Mouse (Mus musculus): Measurements from ENCODE around the gene Ptprt. TPM values are rescaled to one million over a fixed set of nuclear protein-coding genes. Genes with fewer than 3 reads are reported as not detected.
A peak's percentile ranks its signal among the peaks of the same experiment; 100 is the strongest.

The Ptprt gene
- polyA plus RNA-seq, 1 experiment from 2014 or later, result 0.33 TPM

DNA sequence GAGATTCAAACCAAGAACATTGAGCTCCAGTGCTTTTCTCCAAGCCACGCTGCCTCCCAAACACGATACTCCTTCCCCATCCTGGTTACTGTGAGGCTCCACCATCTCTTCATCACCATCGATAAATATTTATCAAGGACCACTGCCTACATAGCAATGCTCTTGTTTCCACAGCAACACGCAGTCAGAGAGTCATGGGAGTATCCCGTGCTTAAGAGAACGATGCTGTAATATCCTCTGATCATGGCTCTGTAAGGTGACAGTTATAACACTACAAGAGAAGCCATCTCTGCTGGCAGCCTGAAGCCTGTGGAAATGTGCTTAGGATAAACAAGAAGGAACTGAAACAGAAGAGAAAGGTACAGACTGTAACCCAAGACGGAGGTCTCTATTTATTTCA is 3.4 kb downstream of the Ptprt start:
- peaks cover 79% of the 10 kb centered on the region for H3K27me3 ChIP-seq (replicated peaks)
- H3K4me2 ChIP-seq, result no peak overlapping the region
- H3K36me3 ChIP-seq, result no peaks in the 10 kb centered on the region
- no peak overlapping the region for H3K4me3 ChIP-seq
- no peaks in the 10 kb centered on the region for H3K9me3 ChIP-seq
- H3K4me1 ChIP-seq, result peaks cover 21% of the 10 kb centered on the region
- H3K27ac ChIP-seq (replicated peaks), result no peak overlapping the region
- ATAC-seq (ENCODE audit: extremely low read depth, insufficient number of reproducible peaks, low FRiP score, low TSS enrichment), result no peak
- 57% methylated on average over 7 of the region's 7 CpGs for WGBS
- H3K9ac ChIP-seq, result no peak overlapping the region

DNA sequence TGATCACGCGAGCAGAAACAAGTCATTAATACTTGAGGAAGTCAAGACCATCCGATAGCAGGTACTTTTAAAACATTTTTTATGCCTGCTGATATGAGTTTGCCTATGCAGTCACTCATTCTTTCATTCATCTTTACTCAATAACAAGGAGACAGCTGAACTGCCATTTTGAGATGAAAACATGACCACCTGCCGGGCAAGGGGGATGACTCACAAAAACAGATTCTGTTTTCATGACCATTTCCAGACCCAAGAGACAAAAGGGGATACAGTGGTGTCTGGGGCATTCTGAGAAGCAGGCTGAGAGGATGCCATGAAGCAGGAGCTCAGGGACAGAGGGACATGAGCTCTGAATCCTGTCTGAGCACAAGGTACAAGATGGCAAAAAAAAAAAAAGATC is 6.5 kb downstream of the Ptprt start:
- Histone ChIP-seq H3K27ac (replicated peaks) (no peak overlapping the region), H3K9ac (no peak overlapping the region), H3K36me3 (no peaks in the 10 kb centered on the region), H3K4me2 (no peak overlapping the region), H3K4me3 (no peak overlapping the region), H3K9me3 (no peaks in the 10 kb centered on the region), H3K4me1 (peaks cover 3% of the 10 kb centered on the region), H3K27me3 (replicated peaks) (peaks cover 48% of the 10 kb centered on the region)
- ATAC-seq (ENCODE audit: extremely low read depth, insufficient number of reproducible peaks, low FRiP score, low TSS enrichment), result no peak
- 75% methylated on average over 4 of the region's 4 CpGs for WGBS

- Histone ChIP-seq H3K27me3 (replicated peaks) (peaks cover 9% of the 10 kb centered on the region; the same call in 1 of the 2 replicates), H3K36me3 (no peaks in the 10 kb centered on the region), H3K9ac (no peak overlapping the region), H3K4me3 (no peak overlapping the region), H3K4me1 (peaks cover 28% of the 10 kb centered on the region), H3K9me3 (no peaks in the 10 kb centered on the region), H3K4me2 (no peak overlapping the region), H3K27ac (replicated peaks) (no peak overlapping the region)
- no peak for ATAC-seq (ENCODE audit: extremely low read depth, insufficient number of reproducible peaks, low FRiP score, low TSS enrichment)
- 79% methylated on average over 4 of the region's 4 CpGs for WGBS
Measured at GRCm38 (mm10) chr2:162638676-162639075, 22.3 kb downstream of the Ptprt start.

DNA sequence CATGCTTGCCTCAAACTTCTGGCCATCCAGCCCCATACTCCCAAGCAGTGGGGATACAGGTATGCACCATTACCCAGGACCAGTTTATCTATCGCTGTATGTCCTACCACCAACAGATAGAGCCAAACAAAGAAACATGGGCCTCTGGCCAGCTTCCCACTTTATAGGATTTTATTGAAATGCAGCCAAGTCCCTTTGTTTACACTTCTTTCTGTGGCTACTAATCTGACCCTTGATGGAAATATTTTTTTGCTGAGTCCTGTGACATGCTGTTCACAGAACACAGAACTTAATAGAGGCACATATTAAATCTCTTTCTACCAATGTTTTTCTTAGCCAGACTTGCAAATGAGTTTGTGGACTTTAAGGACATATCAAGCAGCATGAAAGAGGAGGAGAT is 23.4 kb downstream of the Ptprt start:
- Histone ChIP-seq H3K36me3 (no peaks in the 10 kb centered on the region), H3K9me3 (no peaks in the 10 kb centered on the region), H3K9ac (no peak overlapping the region), H3K4me1 (peaks cover 28% of the 10 kb centered on the region), H3K4me2 (no peak overlapping the region), H3K4me3 (no peak overlapping the region), H3K27me3 (replicated peaks) (peaks cover 9% of the 10 kb centered on the region; the same call in 1 of the 2 replicates), H3K27ac (replicated peaks) (0 out of 2 replicates have a peak overlapping the region, but pooled peaks have one; percentile 12)
- whole genome bisulfite sequencing, result 29% methylated on average over 1 of the region's 1 CpGs
- ATAC-seq (ENCODE audit: extremely low read depth, insufficient number of reproducible peaks, low FRiP score, low TSS enrichment), result no peak

GRCm38 (mm10) chr2:162636387-162637009 is 24.4 kb downstream of the Ptprt start:
- Histone ChIP-seq H3K4me1 (peaks cover 28% of the 10 kb centered on the region), H3K9me3 (no peaks in the 10 kb centered on the region), H3K36me3 (no peaks in the 10 kb centered on the region), H3K9ac (no peak overlapping the region), H3K27ac (replicated peaks) (no peak overlapping the region), H3K4me2 (no peak overlapping the region), H3K27me3 (replicated peaks) (peaks cover 9% of the 10 kb centered on the region; the same call in 1 of the 2 replicates), H3K4me3 (no peak overlapping the region)
- no peak for ATAC-seq (ENCODE audit: extremely low read depth, insufficient number of reproducible peaks, low FRiP score, low TSS enrichment)
- 38% methylated on average over 9 of the region's 9 CpGs for WGBS

- H3K9ac ChIP-seq, result no peak overlapping the region
- H3K27me3 ChIP-seq (replicated peaks), result peaks cover 9% of the 10 kb centered on the region; the same call in 1 of the 2 replicates
- no peak overlapping the region for H3K4me2 ChIP-seq
- no peak for ATAC-seq (ENCODE audit: extremely low read depth, insufficient number of reproducible peaks, low FRiP score, low TSS enrichment)
- WGBS, result 78% methylated on average over 5 of the region's 5 CpGs
- no peak overlapping the region for H3K27ac ChIP-seq (replicated peaks)
- no peak overlapping the region for H3K4me3 ChIP-seq
- H3K9me3 ChIP-seq, result no peaks in the 10 kb centered on the region
- peaks cover 28% of the 10 kb centered on the region for H3K4me1 ChIP-seq
- H3K36me3 ChIP-seq, result no peaks in the 10 kb centered on the region
Measured at GRCm38 (mm10) chr2:162634901-162635300, 26.0 kb downstream of the Ptprt start.

DNA sequence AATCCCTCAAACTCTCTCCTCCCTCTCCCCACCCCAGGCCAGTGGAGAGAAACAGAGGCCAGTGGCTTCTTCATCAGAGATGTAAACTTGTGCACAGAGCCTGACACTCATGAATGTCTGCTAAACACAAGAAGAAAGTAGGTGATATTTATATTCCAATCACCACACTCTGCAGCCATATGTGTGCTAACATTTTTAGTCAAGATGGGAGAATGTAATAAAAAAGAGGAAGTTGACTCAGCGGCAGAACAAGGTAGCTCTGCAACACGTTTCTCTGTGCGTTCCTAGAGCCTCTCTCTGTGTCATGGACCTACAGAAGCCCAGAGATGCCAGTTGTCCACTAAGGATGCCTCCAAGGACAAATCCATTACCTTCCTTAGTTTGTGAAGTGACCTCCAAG is 34.9 kb downstream of the Ptprt start:
- no peaks in the 10 kb centered on the region for H3K36me3 ChIP-seq
- WGBS, result 85% methylated on average over 3 of the region's 3 CpGs

GRCm38 (mm10) chr2:162624707-162625106 is 36.2 kb downstream of the Ptprt start:
- H3K9me3 ChIP-seq, result no peaks in the 10 kb centered on the region
- no peak overlapping the region for H3K4me2 ChIP-seq
- no peak for ATAC-seq (ENCODE audit: extremely low read depth, insufficient number of reproducible peaks, low FRiP score, low TSS enrichment)
- H3K4me3 ChIP-seq, result no peak overlapping the region
- WGBS, result 88% methylated on average over 3 of the region's 3 CpGs
- H3K27ac ChIP-seq (replicated peaks), result no peak overlapping the region
- no peaks in the 10 kb centered on the region for H3K4me1 ChIP-seq
- H3K36me3 ChIP-seq, result no peaks in the 10 kb centered on the region
- no peaks in the 10 kb centered on the region for H3K27me3 ChIP-seq (replicated peaks)
- H3K9ac ChIP-seq, result no peak overlapping the region

More for the DNA sequence above, 34.9 kb downstream of the Ptprt start:
- Histone ChIP-seq H3K9ac (no peak overlapping the region), H3K4me1 (no peaks in the 10 kb centered on the region), H3K4me2 (no peak overlapping the region), H3K4me3 (no peak overlapping the region), H3K9me3 (no peaks in the 10 kb centered on the region), H3K27ac (replicated peaks) (no peak overlapping the region), H3K27me3 (replicated peaks) (no peaks in the 10 kb centered on the region)
- ATAC-seq (ENCODE audit: extremely low read depth, insufficient number of reproducible peaks, low FRiP score, low TSS enrichment), result no peak

DNA sequence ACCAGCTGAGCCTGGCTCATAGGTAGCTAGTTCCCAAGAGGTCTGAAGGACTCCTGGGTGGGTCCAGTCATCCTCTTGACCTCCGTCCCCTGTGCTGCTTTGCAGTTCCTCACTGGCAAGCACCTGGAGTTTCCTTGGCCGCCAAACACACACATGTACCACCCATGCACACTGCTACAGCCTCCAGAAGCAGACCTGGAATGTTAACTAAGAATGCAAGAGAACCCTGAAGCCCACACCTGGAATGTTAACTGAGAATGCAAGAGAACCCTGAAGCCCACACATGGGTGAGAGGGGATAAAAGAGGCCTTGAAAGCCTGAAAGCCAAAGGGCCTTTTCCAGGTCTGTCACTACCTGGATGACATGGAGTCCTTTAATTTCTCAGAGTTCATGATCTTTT is 46.7 kb downstream of the Ptprt start:
- 61% methylated on average over 2 of the region's 2 CpGs for WGBS
- H3K27ac ChIP-seq (replicated peaks), result no peak overlapping the region
- H3K27me3 ChIP-seq (replicated peaks), result no peaks in the 10 kb centered on the region
- no peak overlapping the region for H3K4me3 ChIP-seq
- no peaks in the 10 kb centered on the region for H3K36me3 ChIP-seq
- H3K9me3 ChIP-seq, result no peaks in the 10 kb centered on the region
- H3K4me1 ChIP-seq, result no peaks in the 10 kb centered on the region
- ATAC-seq (ENCODE audit: extremely low read depth, insufficient number of reproducible peaks, low FRiP score, low TSS enrichment), result no peak
- no peak overlapping the region for H3K4me2 ChIP-seq
- no peak overlapping the region for H3K9ac ChIP-seq

DNA sequence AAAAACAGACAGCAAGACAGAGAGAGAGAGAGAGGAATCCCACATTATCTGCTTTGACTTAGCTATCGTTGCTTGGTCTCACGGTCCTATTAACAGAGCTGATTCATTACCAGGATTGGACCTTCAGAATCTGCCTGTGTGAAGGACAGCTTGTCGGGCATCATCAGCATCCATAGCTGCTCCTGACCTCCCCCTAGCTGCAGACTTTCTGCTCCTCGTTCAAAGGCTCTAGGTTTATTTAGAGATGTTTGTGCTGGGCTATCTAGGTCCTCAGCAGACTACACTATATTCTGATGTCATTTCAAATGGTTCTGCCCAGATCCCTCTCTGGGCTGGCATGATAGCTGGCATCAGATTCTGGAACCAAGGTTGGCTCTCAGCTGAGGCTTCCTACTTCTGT is 47.5 kb downstream of the Ptprt start:
- no peak for ATAC-seq (ENCODE audit: extremely low read depth, insufficient number of reproducible peaks, low FRiP score, low TSS enrichment)
- no peak overlapping the region for H3K4me3 ChIP-seq

DNA sequence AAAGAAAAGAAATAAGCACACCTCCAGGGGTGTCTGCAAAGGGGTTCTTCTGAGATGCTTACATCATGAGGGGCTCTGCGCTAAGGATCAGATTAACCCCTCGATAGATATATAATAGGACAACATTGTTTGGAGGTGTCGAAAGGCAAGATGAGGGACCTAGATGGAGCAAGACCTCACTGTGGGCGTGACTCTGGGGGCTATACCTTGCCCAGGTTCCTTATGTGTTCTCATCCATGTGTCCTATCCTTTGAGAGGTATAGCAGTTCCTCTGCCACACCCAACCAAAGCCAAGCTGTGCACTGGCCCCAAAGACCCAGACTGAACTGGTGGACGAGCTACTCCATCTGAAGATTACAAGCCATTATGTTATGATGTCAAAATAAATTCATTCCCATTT is 58.2 kb downstream of the Ptprt start:
- Histone ChIP-seq H3K9me3 (no peaks in the 10 kb centered on the region), H3K4me3 (no peak overlapping the region), H3K9ac (no peak overlapping the region), H3K27ac (replicated peaks) (no peak overlapping the region), H3K4me1 (peaks cover 5% of the 10 kb centered on the region; the same call in 1 of the 2 replicates), H3K27me3 (replicated peaks) (no peaks in the 10 kb centered on the region), H3K4me2 (no peak overlapping the region), H3K36me3 (no peaks in the 10 kb centered on the region)
- WGBS, result 83% methylated on average over 5 of the region's 5 CpGs
- ATAC-seq (ENCODE audit: extremely low read depth, insufficient number of reproducible peaks, low FRiP score, low TSS enrichment), result no peak

More for the DNA sequence above, 47.5 kb downstream of the Ptprt start:
- H3K36me3 ChIP-seq, result no peaks in the 10 kb centered on the region
- no peak overlapping the region for H3K9ac ChIP-seq
- no peaks in the 10 kb centered on the region for H3K4me1 ChIP-seq
- no peak overlapping the region for H3K27ac ChIP-seq (replicated peaks)
- H3K27me3 ChIP-seq (replicated peaks), result no peaks in the 10 kb centered on the region
- WGBS, result 57% methylated on average over 4 of the region's 4 CpGs
- H3K4me2 ChIP-seq, result no peak overlapping the region
- H3K9me3 ChIP-seq, result no peaks in the 10 kb centered on the region

- Histone ChIP-seq H3K27me3 (replicated peaks) (no peaks in the 10 kb centered on the region), H3K9me3 (no peaks in the 10 kb centered on the region), H3K4me1 (no peaks in the 10 kb centered on the region), H3K4me3 (no peak overlapping the region), H3K9ac (no peak overlapping the region), H3K4me2 (no peak overlapping the region), H3K27ac (replicated peaks) (no peak overlapping the region), H3K36me3 (no peaks in the 10 kb centered on the region)
- no peak for ATAC-seq (ENCODE audit: extremely low read depth, insufficient number of reproducible peaks, low FRiP score, low TSS enrichment)
- 81% methylated on average over 3 of the region's 3 CpGs for WGBS
Measured at GRCm38 (mm10) chr2:162591388-162591787, 69.6 kb downstream of the Ptprt start.
